Mouse (Mus musculus): ENCODE data around the gene Cks1b. TPM values are rescaled to one million over a fixed set of nuclear protein-coding genes. Genes with fewer than 3 reads are reported as not detected.
A peak's percentile ranks its signal among the peaks of the same experiment; 100 is the strongest.

The Cks1b gene
- polyA plus RNA-seq, 1 experiment, result 11.7 TPM

GRCm38 (mm10) chr3:89379388-89380131, 38.6 kb downstream of the Cks1b start:
- 81% methylated on average over 31 of the region's 31 CpGs for WGBS
- TF ChIP-seq POLR2A (IDR thresholded peaks at IDR 0.05; ENCODE audit: borderline replicate concordance, extremely low read depth, low read depth, low read length) (no peak), CTCF (IDR thresholded peaks at IDR 0.05; ENCODE audit: insufficient read depth, low read length) (no peak)
- Histone ChIP-seq H3K4me1 (ENCODE audit: control insufficient read depth, insufficient read depth, low read length) (peaks cover 11% of the 10 kb centered on the region), H3K4me3 (replicated peaks; ENCODE audit: extremely low read depth, low read depth, low read length) (no peak overlapping the region)
- DNase-seq, result no peak

- DNase-seq, result peak; percentile 73
- peak; percentile 79 for TF ChIP-seq CTCF (IDR thresholded peaks at IDR 0.05; ENCODE audit: insufficient read depth, low read length)
- TF ChIP-seq POLR2A (IDR thresholded peaks at IDR 0.05; ENCODE audit: borderline replicate concordance, extremely low read depth, low read depth, low read length), result peak; percentile 16; the same call in 1 of the 2 replicates
- 7% methylated on average over 28 of the region's 29 CpGs for WGBS
- H3K4me3 ChIP-seq (replicated peaks; ENCODE audit: extremely low read depth, low read depth, low read length), result peak overlapping the region; percentile 45
- peaks cover 8% of the 10 kb centered on the region for H3K4me1 ChIP-seq (ENCODE audit: control insufficient read depth, insufficient read depth, low read length)
These were observed 39.7 kb downstream of the Cks1b start for GRCm38 (mm10) chr3:89378394-89379067.

GRCm38 (mm10) chr3:89377831-89378230, 40.4 kb downstream of the Cks1b start:
- DNase-seq, result no peak
- no peak overlapping the region for H3K4me3 ChIP-seq (replicated peaks; ENCODE audit: extremely low read depth, low read depth, low read length)
- 72% methylated on average over 4 of the region's 4 CpGs for WGBS
- H3K4me1 ChIP-seq (ENCODE audit: control insufficient read depth, insufficient read depth, low read length), result peaks cover 8% of the 10 kb centered on the region
- no peak for TF ChIP-seq POLR2A (IDR thresholded peaks at IDR 0.05; ENCODE audit: borderline replicate concordance, extremely low read depth, low read depth, low read length)

GRCm38 (mm10) chr3:89373581-89374231, 44.5 kb downstream of the Cks1b start:
- H3K4me3 ChIP-seq (replicated peaks; ENCODE audit: extremely low read depth, low read depth, low read length), result no peak overlapping the region
- 32% methylated on average over 5 of the region's 5 CpGs for WGBS
- peaks cover 5% of the 10 kb centered on the region for H3K4me1 ChIP-seq (ENCODE audit: control insufficient read depth, insufficient read depth, low read length)
- DNase-seq, result no peak
- TF ChIP-seq CTCF (IDR thresholded peaks at IDR 0.05; ENCODE audit: insufficient read depth, low read length), result no peak
- TF ChIP-seq POLR2A (IDR thresholded peaks at IDR 0.05; ENCODE audit: borderline replicate concordance, extremely low read depth, low read depth, low read length), result no peak

- no peak overlapping the region for H3K4me3 ChIP-seq (replicated peaks; ENCODE audit: extremely low read depth, low read depth, low read length)
- 58% methylated on average over 11 of the region's 11 CpGs for WGBS
- TF ChIP-seq POLR2A (IDR thresholded peaks at IDR 0.05; ENCODE audit: borderline replicate concordance, extremely low read depth, low read depth, low read length) (no peak), CTCF (IDR thresholded peaks at IDR 0.05; ENCODE audit: insufficient read depth, low read length) (no peak)
- H3K4me1 ChIP-seq (ENCODE audit: control insufficient read depth, insufficient read depth, low read length), result no peaks in the 10 kb centered on the region
- DNase-seq, result no peak
These were observed 50.8 kb downstream of the Cks1b start for GRCm38 (mm10) chr3:89367338-89367737.

- Histone ChIP-seq H3K4me1 (ENCODE audit: control insufficient read depth, insufficient read depth, low read length) (no peaks in the 10 kb centered on the region), H3K4me3 (replicated peaks; ENCODE audit: extremely low read depth, low read depth, low read length) (no peak overlapping the region)
- WGBS, result 79% methylated on average over 20 of the region's 20 CpGs
- DNase-seq, result no peak
- TF ChIP-seq POLR2A (IDR thresholded peaks at IDR 0.05; ENCODE audit: borderline replicate concordance, extremely low read depth, low read depth, low read length) (no peak), CTCF (IDR thresholded peaks at IDR 0.05; ENCODE audit: insufficient read depth, low read length) (no peak)
These were observed 52.4 kb downstream of the Cks1b start for GRCm38 (mm10) chr3:89365486-89366414.

Other genes starting within 250 kb of the Cks1b start
- 123 and 127 TPM in 2 replicates for gene Scamp3, start 240.9 kb downstream of the Cks1b start, polyA plus RNA-seq (2012; rRNA removed)
- 36.7 and 39.0 TPM in 2 replicates for gene Fam189b, start 235.2 kb downstream of the Cks1b start, polyA plus RNA-seq (2012; rRNA removed)
- 56.4 and 94.2 TPM in 2 replicates for gene Gba, start 215.5 kb downstream of the Cks1b start, polyA plus RNA-seq (2012; rRNA removed)
- gene Thbs3, start 203.2 kb downstream of the Cks1b start, polyA plus RNA-seq (2012; rRNA removed), result 134 and 139 TPM in 2 replicates
- gene Mtx1, start 191.3 kb downstream of the Cks1b start, polyA plus RNA-seq (2012; rRNA removed), result 107 and 110 TPM in 2 replicates
- gene Muc1, start 189.3 kb downstream of the Cks1b start, polyA plus RNA-seq (2012; rRNA removed), result 294 and 354 TPM in 2 replicates
- 189 and 252 TPM in 2 replicates for gene Krtcap2, start 172.4 kb downstream of the Cks1b start, polyA plus RNA-seq (2012; rRNA removed)
- gene Trim46, start 172.1 kb downstream of the Cks1b start, polyA plus RNA-seq (2012; rRNA removed), result 11.0 and 11.8 TPM in 2 replicates
- gene Dpm3, start 159.0 kb downstream of the Cks1b start, polyA plus RNA-seq (2012; rRNA removed), result 411 and 476 TPM in 2 replicates
- 228 and 297 TPM in 2 replicates for gene Slc50a1, start 147.8 kb downstream of the Cks1b start, polyA plus RNA-seq (2012; rRNA removed)
- 132 and 134 TPM in 2 replicates for gene Efna1, start 137.2 kb downstream of the Cks1b start, polyA plus RNA-seq (2012; rRNA removed)
- 4.1 and 20.3 TPM in 2 replicates for gene Efna3, start 95.4 kb downstream of the Cks1b start, polyA plus RNA-seq (2012; rRNA removed)
- gene Efna4, start 80.4 kb downstream of the Cks1b start, polyA plus RNA-seq (2012; rRNA removed), result 7.3 and 9.3 TPM in 2 replicates
- 190 and 225 TPM in 2 replicates for gene Adam15, start 68.4 kb downstream of the Cks1b start, polyA plus RNA-seq (2012; rRNA removed)
- 0.28 and 0.31 TPM in 2 replicates for gene Dcst2, start 56.4 kb downstream of the Cks1b start, polyA plus RNA-seq (2012; rRNA removed)
- 0.06 TPM in 1 of 2 replicates, not detected in the other for gene Dcst1, start 53.1 kb downstream of the Cks1b start, polyA plus RNA-seq (2012; rRNA removed)
- gene Zbtb7b, start 23.6 kb downstream of the Cks1b start, polyA plus RNA-seq (2012; rRNA removed), result 63.0 and 64.0 TPM in 2 replicates
- 0.45 and 1.5 TPM in 2 replicates for gene Lenep, start 15.6 kb downstream of the Cks1b start, polyA plus RNA-seq (2012; rRNA removed)
- gene Flad1, start 6.5 kb downstream of the Cks1b start, polyA plus RNA-seq (2012; rRNA removed), result 22.9 and 26.6 TPM in 2 replicates
- gene Shc1, start 60 bp upstream of the Cks1b start, polyA plus RNA-seq (2012; rRNA removed), result 69.8 and 84.6 TPM in 2 replicates
- 60.6 and 138 TPM in 2 replicates for gene Pygo2, start 11.8 kb upstream of the Cks1b start, polyA plus RNA-seq (2012; rRNA removed)
- 66.2 and 78.1 TPM in 2 replicates for gene Pbxip1, start 18.3 kb upstream of the Cks1b start, polyA plus RNA-seq (2012; rRNA removed)
- 35.3 and 52.1 TPM in 2 replicates for gene Pmvk, start 36.2 kb upstream of the Cks1b start, polyA plus RNA-seq (2012; rRNA removed)
- 6.8 and 7.1 TPM in 2 replicates for gene Kcnn3, start 101.8 kb upstream of the Cks1b start, polyA plus RNA-seq (2012; rRNA removed)